Mouse (Mus musculus): ENCODE measurements at regions not wholly inside any gene's neighbourhood (a gene's known extent, or its start where the extent isn't known, plus 50 kb on each side); places are given as distances from the start of the nearest gene placed in this dataset.

GRCm38 (mm10) chr8:113957821-113958220, 109.3 kb upstream of the Adamts18 start:
- no peaks in the 10 kb centered on the region for H3K9me3 ChIP-seq (replicated peaks; ENCODE audit: control insufficient read depth, insufficient read depth, low read length, poor library complexity, severe bottlenecking)
- no peaks in the 10 kb centered on the region for H3K4me1 ChIP-seq (ENCODE audit: control insufficient read depth, insufficient read depth, low read length)
- H3K4me3 ChIP-seq (ENCODE audit: low read depth, low read length): no peak overlapping the region
- H3K27me3 ChIP-seq (ENCODE audit: control insufficient read depth, insufficient read depth, low read length, poor library complexity, severe bottlenecking): no peaks in the 10 kb centered on the region
- H3K27ac ChIP-seq (ENCODE audit: insufficient read depth, low read length): no peak overlapping the region
- TF ChIP-seq EP300 (IDR thresholded peaks at IDR 0.05; ENCODE audit: insufficient read depth, low read depth, low read length): no peak
- TF ChIP-seq CTCF (IDR thresholded peaks at IDR 0.05; ENCODE audit: low read depth, low read length): no peak
- TF ChIP-seq POLR2A (IDR thresholded peaks at IDR 0.05; ENCODE audit: insufficient read depth, low read length): no peak
- H3K9ac ChIP-seq (ENCODE audit: low read depth, poor library complexity, severe bottlenecking): no peak overlapping the region
- no peaks in the 10 kb centered on the region for H3K36me3 ChIP-seq (ENCODE audit: control insufficient read depth, insufficient read depth, low read length, poor library complexity, severe bottlenecking)

- Histone ChIP-seq H3K4me3 (ENCODE audit: low read depth, low read length) (no peak overlapping the region), H3K9me3 (replicated peaks; ENCODE audit: control insufficient read depth, insufficient read depth, low read length, poor library complexity, severe bottlenecking) (peaks cover 7% of the 10 kb centered on the region), H3K9ac (ENCODE audit: low read depth, poor library complexity, severe bottlenecking) (no peak overlapping the region), H3K36me3 (ENCODE audit: control insufficient read depth, insufficient read depth, low read length, poor library complexity, severe bottlenecking) (no peaks in the 10 kb centered on the region), H3K4me1 (ENCODE audit: control insufficient read depth, insufficient read depth, low read length) (no peaks in the 10 kb centered on the region), H3K27ac (ENCODE audit: insufficient read depth, low read length) (no peak overlapping the region), H3K27me3 (ENCODE audit: control insufficient read depth, insufficient read depth, low read length, poor library complexity, severe bottlenecking) (no peaks in the 10 kb centered on the region)
- no peak for TF ChIP-seq POLR2A (IDR thresholded peaks at IDR 0.05; ENCODE audit: insufficient read depth, low read length)
- TF ChIP-seq CTCF (IDR thresholded peaks at IDR 0.05; ENCODE audit: low read depth, low read length): no peak
- no peak for TF ChIP-seq EP300 (IDR thresholded peaks at IDR 0.05; ENCODE audit: insufficient read depth, low read depth, low read length)
Measured at GRCm38 (mm10) chr8:113975810-113976209, 127.3 kb upstream of the Adamts18 start.

GRCm38 (mm10) chr8:113976626-113977025, 128.1 kb upstream of the Adamts18 start:
- H3K9ac ChIP-seq (ENCODE audit: low read depth, poor library complexity, severe bottlenecking): no peak overlapping the region
- TF ChIP-seq EP300 (IDR thresholded peaks at IDR 0.05; ENCODE audit: insufficient read depth, low read depth, low read length) (no peak), POLR2A (IDR thresholded peaks at IDR 0.05; ENCODE audit: insufficient read depth, low read length) (no peak), CTCF (IDR thresholded peaks at IDR 0.05; ENCODE audit: low read depth, low read length) (no peak)
- no peaks in the 10 kb centered on the region for H3K4me1 ChIP-seq (ENCODE audit: control insufficient read depth, insufficient read depth, low read length)
- no peak overlapping the region for H3K27ac ChIP-seq (ENCODE audit: insufficient read depth, low read length)
- peaks cover 7% of the 10 kb centered on the region for H3K9me3 ChIP-seq (replicated peaks; ENCODE audit: control insufficient read depth, insufficient read depth, low read length, poor library complexity, severe bottlenecking)
- no peak overlapping the region for H3K4me3 ChIP-seq (ENCODE audit: low read depth, low read length)
- H3K27me3 ChIP-seq (ENCODE audit: control insufficient read depth, insufficient read depth, low read length, poor library complexity, severe bottlenecking): no peaks in the 10 kb centered on the region
- no peaks in the 10 kb centered on the region for H3K36me3 ChIP-seq (ENCODE audit: control insufficient read depth, insufficient read depth, low read length, poor library complexity, severe bottlenecking)

- H3K27ac ChIP-seq (ENCODE audit: insufficient read depth, low read length): no peak overlapping the region
- H3K27me3 ChIP-seq (ENCODE audit: control insufficient read depth, insufficient read depth, low read length, poor library complexity, severe bottlenecking): no peaks in the 10 kb centered on the region
- no peak overlapping the region for H3K4me3 ChIP-seq (ENCODE audit: low read depth, low read length)
- no peaks in the 10 kb centered on the region for H3K4me1 ChIP-seq (ENCODE audit: control insufficient read depth, insufficient read depth, low read length)
- TF ChIP-seq POLR2A (IDR thresholded peaks at IDR 0.05; ENCODE audit: insufficient read depth, low read length) (no peak), CTCF (IDR thresholded peaks at IDR 0.05; ENCODE audit: low read depth, low read length) (no peak)
- no peaks in the 10 kb centered on the region for H3K36me3 ChIP-seq (ENCODE audit: control insufficient read depth, insufficient read depth, low read length, poor library complexity, severe bottlenecking)
- peaks cover 7% of the 10 kb centered on the region for H3K9me3 ChIP-seq (replicated peaks; ENCODE audit: control insufficient read depth, insufficient read depth, low read length, poor library complexity, severe bottlenecking)
- H3K9ac ChIP-seq (ENCODE audit: low read depth, poor library complexity, severe bottlenecking): no peak overlapping the region
Measured at GRCm38 (mm10) chr8:113977072-113977471, 128.5 kb upstream of the Adamts18 start.

GRCm38 (mm10) chr8:113978946-113979345, 130.4 kb upstream of the Adamts18 start:
- no peak for TF ChIP-seq POLR2A (IDR thresholded peaks at IDR 0.05; ENCODE audit: insufficient read depth, low read length)
- no peak for TF ChIP-seq CTCF (IDR thresholded peaks at IDR 0.05; ENCODE audit: low read depth, low read length)
- no peak for TF ChIP-seq EP300 (IDR thresholded peaks at IDR 0.05; ENCODE audit: insufficient read depth, low read depth, low read length)
- H3K4me3 ChIP-seq (ENCODE audit: low read depth, low read length): no peak overlapping the region
- no peak overlapping the region for H3K27ac ChIP-seq (ENCODE audit: insufficient read depth, low read length)
- peaks cover 7% of the 10 kb centered on the region for H3K9me3 ChIP-seq (replicated peaks; ENCODE audit: control insufficient read depth, insufficient read depth, low read length, poor library complexity, severe bottlenecking)
- no peaks in the 10 kb centered on the region for H3K36me3 ChIP-seq (ENCODE audit: control insufficient read depth, insufficient read depth, low read length, poor library complexity, severe bottlenecking)
- H3K27me3 ChIP-seq (ENCODE audit: control insufficient read depth, insufficient read depth, low read length, poor library complexity, severe bottlenecking): no peaks in the 10 kb centered on the region
- H3K9ac ChIP-seq (ENCODE audit: low read depth, poor library complexity, severe bottlenecking): no peak overlapping the region
- H3K4me1 ChIP-seq (ENCODE audit: control insufficient read depth, insufficient read depth, low read length): no peaks in the 10 kb centered on the region

GRCm38 (mm10) chr8:113979837-113980236, 131.3 kb upstream of the Adamts18 start:
- peaks cover 7% of the 10 kb centered on the region for H3K9me3 ChIP-seq (replicated peaks; ENCODE audit: control insufficient read depth, insufficient read depth, low read length, poor library complexity, severe bottlenecking)
- H3K4me1 ChIP-seq (ENCODE audit: control insufficient read depth, insufficient read depth, low read length): no peaks in the 10 kb centered on the region
- H3K4me3 ChIP-seq (ENCODE audit: low read depth, low read length): no peak overlapping the region
- H3K9ac ChIP-seq (ENCODE audit: low read depth, poor library complexity, severe bottlenecking): no peak overlapping the region
- H3K27me3 ChIP-seq (ENCODE audit: control insufficient read depth, insufficient read depth, low read length, poor library complexity, severe bottlenecking): no peaks in the 10 kb centered on the region; the same call in 1 of the 2 replicates
- no peak overlapping the region for H3K27ac ChIP-seq (ENCODE audit: insufficient read depth, low read length)
- no peaks in the 10 kb centered on the region for H3K36me3 ChIP-seq (ENCODE audit: control insufficient read depth, insufficient read depth, low read length, poor library complexity, severe bottlenecking)
- TF ChIP-seq POLR2A (IDR thresholded peaks at IDR 0.05; ENCODE audit: insufficient read depth, low read length): no peak
- TF ChIP-seq CTCF (IDR thresholded peaks at IDR 0.05; ENCODE audit: low read depth, low read length): no peak
- TF ChIP-seq EP300 (IDR thresholded peaks at IDR 0.05; ENCODE audit: insufficient read depth, low read depth, low read length): no peak
